Mouse (Mus musculus) layer of hippocampus, adult 9-10 months (tissue): ENCODE measurements around the gene Snupn.
"Not testable (repeated sequence)": the region's sequence is repeated elsewhere in the genome, so short reads cannot be mapped to it uniquely, and the experiment has no call there.

Source experiments
- DNase-seq: peaks from one replicate; pipeline ENCODE4 v3.0.0; 2022; ENCODE audit warnings: low spot score

Gene Snupn

DNA sequence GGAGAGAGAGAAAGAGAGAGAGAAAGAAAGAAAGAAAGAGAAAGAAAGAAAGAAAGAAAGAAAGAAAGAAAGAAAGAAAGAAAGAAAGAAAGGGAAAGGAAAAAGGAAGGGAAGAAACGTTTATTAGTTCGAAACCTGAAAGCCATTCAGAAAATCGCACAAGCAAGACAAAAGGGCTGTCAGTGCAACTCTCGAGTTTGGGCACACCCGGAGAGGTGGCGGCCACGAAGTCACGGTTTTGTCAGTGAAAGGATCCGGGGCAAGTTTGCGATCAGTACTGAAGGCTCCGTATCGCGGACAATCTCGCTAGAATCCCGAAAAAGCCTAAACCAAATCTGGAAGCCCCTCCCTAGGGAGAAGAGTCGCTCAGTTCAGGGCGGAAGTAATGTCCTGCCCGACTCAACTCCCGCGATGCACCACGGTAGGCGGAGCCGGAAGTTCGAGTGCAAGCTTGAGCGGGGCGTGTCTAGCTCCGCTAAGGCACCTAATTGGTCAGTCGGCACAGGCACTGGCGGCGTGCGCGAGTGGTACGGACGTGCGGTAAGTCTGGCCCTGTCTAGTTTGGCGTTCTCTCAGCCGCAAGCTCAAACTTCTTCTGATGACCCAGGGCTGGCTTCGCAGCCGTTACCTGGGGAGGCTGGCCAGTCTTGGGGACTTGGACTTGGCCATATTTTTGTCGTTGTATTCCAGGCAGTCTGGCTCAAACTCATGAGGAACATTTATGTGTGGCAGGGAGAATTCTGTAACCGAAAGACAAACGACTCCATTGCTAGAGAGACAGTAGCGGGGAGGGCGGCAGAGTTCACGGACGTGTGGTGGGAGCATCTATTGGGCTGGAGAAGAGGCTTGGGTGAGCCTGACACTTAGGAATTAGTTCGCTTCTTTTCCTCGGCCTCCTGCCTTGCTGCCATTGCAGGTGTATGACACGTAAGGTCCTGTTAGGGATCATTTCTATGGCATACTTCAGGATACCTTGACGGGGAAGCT lies at the start of gene Snupn:
Snupn (plus strand) TSS at position 465 of the 987 bp plus-strand sequence.
- peak; percentile 89 for DNase-seq

GRCm38 (mm10) chr9:56901187-56901586 lies 49.5 kb upstream of the Snupn start:
- no peak for DNase-seq

DNA sequence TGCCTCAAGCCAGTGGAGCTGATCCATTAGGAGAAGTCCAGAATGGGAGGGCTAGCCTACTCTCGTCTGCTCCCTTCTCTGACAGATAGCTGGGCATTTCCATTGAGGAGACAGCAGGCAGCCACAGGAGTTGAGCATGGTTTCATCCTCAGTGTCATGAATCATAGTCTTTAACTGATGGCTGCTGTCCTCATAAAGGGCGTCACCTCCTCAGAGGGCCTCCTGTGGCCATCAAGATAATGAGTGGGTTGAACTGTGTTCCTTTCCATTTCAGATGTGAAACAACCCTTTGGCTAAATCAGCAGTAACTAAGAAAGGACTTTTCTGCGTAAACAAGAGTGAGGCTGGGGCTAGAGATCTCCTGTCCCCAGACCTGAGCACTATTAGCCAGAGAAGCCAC lies 47.0 kb upstream of the Snupn start:
- DNase-seq: no peak

DNA sequence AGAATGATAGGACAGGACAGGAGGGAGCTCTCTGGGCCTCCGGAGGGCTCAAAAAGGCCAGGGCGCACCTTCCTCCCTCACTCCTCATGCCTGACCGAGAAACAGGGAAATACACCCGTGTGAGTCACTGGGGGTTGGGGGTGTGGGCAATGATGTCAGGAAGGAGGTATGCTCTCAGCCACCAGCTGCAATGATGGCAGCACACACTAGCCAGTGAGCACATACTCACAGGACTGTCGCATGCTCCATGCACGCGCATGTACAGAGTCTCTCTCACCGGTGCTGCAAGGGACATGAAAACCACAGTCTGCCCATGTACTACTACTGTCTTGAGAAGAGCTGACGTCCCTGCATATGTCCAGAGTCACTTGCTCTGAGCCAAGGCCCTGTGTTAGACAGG lies 43.1 kb upstream of the Snupn start:
- DNase-seq: no peak

GRCm38 (mm10) chr9:56909991-56910390 lies 40.7 kb upstream of the Snupn start:
- DNase-seq: not testable (repeated sequence)

GRCm38 (mm10) chr9:56911017-56911416 lies 39.7 kb upstream of the Snupn start:
- no peak for DNase-seq

GRCm38 (mm10) chr9:56913991-56914390 lies 36.7 kb upstream of the Snupn start:
- DNase-seq: no peak

- DNase-seq: no peak
These were observed 35.6 kb upstream of the Snupn start for GRCm38 (mm10) chr9:56915116-56915515.

DNA sequence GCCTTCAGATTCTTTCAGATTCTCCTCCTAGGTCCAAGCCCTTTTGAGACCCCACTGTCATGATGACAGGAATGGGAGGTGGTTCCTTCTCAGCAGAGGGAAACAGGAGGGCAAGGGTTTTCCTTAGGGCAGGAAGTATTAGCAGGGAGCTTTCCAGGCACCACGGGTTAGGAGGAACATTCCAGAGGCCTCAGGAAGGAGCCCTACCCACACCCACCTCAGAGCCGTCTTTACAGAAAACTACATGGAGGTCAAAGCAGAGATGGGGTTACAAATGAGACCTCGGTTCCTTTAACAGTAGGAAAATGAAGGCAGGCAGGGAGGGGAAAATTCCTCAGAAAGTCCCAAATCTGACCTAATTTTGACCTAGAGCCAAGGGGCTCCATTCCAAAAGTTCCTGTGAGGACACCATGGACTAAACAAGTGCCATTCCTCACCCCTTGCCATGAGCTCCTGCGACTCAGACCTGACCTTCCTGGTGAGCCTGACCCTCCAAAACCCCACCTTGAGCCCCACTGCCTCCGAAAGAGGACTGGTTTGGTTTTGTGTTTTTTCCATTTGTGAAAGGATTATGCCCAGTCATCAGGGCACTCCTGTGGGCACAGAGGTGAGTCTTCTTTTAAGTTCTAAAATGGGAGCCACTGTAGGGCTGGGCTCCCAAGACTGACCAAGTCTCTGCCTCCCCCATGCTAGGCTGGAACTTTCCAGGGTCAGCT lies 34.8 kb upstream of the Snupn start:
- no peak for DNase-seq

DNA sequence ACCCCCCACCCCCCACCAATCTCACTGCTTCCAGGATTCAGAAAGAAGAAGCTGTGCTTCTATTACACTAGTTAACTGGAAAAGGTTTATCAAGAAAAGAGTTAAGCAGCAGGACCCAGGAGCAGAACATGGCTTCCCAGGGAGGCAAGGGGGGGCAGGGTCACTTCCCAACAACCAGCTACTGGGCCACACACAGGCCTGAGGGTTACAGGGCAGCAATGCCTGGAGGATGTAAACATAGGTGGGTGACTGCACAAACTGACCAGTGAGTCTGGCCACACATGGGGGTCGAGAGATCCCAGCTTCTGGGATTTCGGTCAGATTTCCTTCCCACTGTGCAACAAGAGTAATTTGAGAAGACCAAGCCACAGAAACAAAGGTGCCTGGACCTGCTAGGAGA lies 33.5 kb upstream of the Snupn start:
- DNase-seq: no peak

DNA sequence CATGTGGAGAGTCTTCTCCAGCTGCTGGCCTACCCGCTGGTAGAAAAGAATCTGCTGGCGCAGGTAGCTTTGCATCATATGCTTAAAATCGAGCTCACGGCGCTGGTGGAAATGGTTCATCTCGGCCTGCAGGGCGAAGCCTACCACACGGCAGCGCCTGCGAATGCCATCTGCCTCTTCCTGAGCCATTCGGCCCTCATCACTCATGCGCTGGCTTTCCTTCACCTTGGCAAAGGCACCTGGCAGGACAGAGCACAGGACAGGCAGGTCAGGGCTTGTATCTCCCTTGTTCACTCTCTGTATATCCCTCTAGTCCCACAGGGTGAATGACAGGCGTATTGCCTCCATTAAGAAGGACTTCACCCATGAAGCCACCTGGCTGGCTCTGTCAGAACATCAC lies 32.2 kb upstream of the Snupn start:
- no peak for DNase-seq

GRCm38 (mm10) chr9:56922746-56923145 lies 27.9 kb upstream of the Snupn start:
- DNase-seq: no peak

DNA sequence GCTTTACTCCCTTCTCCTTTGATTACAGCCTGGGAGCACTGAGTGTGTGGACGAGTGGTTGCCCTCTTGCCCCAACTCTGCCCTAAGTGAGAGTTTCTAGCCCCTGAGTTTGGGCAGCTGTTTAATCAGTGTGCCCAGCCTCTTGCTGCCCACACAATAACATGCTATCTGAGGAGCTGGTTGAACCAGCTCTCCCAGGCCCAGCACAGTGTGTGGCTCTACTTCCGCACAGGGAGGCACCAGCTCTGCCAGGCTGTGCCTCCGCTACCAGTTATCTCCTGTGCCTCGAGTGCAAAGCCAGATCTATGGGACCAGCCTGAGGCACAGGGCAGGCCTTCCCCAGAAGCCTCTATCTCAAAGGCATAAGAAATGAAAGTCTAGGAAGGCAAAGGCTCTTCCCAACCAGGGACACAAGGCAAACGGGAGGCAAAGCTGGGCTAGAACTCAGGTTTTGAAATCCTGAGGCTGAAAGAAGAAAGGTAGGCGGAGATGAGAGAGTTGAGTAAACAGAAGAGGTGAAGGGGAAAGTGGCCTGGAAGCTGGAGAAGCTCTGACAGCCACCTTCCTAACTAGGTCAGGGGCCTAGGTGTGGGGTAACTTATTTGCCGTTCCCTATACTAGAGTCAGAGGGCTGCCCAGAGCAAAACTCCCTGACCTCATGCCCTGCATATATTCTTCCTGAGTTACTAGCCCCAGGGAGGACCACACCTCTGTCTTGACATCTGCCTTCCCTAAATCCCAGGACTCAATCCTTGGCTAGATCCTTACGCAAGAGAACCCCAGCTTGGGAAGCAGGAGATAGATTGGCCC lies 26.6 kb upstream of the Snupn start:
- no peak for DNase-seq

DNA sequence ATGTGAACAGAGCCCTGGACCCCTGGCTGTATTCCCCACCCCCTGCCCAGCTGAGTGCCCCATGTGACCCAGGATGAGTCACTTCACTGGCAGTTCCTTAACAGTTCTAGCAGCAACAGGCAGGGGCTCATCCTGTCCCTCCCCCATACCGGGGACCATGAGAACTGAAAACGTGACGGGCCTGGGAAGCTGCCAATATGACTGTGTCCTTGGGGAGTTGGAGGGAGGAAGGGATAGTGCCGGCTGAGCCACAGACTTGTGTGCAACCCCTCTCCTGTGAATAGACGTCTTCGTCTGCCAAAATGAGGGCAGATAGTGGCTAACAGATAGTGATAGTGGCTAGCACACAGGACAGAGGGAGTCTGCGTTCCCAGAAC lies 26.0 kb upstream of the Snupn start:
- no peak for DNase-seq

- DNase-seq: no peak
These were observed 25.2 kb upstream of the Snupn start for GRCm38 (mm10) chr9:56925291-56926024.

- DNase-seq: no peak
These were observed 24.7 kb upstream of the Snupn start for GRCm38 (mm10) chr9:56926025-56926360.

DNA sequence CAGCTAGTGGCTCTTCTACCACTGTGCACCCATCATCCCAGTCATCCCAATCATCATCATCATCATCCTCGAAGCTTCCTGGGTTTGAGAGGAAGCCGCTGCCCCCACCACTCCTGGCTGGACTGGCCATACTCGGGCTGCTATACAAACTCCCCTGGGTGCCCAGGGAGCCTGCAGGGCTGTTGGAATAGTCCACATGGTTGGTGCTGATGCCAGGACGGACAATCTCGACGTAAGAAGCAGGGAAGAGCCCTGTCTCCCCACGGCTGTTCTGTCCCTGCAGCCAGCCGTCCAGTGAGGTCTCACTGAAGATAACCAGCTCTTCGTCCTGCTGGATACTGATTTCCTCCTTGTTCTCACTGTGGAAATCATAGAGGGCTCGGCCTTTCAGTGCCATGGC lies 24.3 kb upstream of the Snupn start:
- DNase-seq: no peak

DNA sequence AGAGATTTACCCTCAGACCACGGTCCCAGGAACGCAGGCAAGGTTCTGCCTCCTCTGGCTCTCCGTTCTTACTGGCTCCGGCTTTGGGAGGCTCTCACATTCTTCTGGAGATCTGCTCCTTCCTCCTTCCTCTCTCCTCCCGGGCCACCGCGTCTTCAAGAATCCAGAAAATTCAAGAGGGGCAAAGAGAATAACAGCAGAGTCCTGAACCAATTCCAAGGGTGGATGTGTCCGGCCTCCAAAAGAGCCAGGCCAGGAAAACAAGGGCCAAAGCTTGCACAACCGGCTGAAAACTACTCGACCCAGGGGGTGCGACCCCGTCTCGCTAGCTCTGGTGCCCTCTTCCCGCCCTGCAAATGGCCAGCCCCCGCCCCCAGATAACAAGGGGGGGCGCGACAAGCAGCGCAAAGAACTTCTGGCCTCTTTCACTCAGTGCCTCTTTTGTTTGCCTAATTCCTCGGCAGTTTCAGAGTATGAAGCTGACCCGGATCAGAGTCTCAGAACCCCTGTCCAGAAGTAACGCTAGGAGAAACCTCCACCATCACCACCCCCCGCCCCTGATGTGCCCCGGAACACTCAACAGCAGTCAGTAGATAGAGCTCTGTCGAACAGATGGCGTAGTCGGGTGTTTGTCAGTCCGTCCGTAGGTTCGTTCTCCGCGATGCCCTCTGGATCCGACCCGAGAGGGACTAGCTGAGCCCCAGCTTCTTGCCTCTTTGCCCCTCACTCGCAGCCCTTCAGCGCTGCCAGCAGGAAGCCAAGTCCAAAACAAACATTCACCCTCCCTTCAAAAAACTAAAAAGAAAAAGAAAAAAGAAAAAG lies 23.3 kb upstream of the Snupn start:
- DNase-seq: no peak

DNA sequence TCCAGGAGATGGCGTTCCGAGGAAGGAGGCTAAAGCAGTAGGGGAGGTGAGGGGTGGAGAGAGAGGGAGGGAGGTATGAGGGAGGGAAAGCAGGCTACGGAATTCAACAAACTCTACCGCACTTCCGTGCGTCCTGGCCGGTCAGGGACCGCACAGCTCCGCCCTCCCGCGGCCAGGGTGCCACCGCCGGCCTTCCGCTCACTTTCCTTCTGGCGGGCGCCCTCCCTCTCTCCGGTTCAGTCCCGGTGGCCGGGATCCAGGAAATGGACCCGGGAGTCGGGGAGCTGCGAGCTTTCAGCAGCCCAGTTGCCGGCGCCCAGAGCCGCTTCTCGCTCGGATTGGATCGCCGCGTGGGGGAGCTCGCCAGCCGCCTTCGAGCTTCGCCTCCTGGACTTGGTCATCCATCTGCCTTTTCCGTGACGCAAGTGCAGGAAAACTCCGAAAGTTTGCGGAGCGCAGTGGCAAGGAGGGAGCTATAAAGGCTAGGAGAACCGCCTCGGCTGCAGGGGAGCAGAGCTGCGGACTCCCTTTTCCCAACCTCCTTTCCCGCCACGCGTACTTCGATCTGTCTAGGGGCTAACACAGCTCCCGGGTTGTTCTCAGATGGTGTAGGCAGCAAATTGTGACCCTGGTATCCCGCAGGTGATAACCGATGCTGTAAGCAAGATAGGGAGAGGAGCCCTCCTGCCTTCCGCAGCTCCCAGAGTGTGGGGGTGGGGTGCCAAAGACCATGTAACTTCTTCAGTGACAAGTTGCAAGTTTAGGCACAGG lies 22.5 kb upstream of the Snupn start, which contains the start of gene Snx33:
Snx33 (minus strand) TSS at position 331 of the 771 bp plus-strand sequence.
- peak; percentile 51 for DNase-seq

DNA sequence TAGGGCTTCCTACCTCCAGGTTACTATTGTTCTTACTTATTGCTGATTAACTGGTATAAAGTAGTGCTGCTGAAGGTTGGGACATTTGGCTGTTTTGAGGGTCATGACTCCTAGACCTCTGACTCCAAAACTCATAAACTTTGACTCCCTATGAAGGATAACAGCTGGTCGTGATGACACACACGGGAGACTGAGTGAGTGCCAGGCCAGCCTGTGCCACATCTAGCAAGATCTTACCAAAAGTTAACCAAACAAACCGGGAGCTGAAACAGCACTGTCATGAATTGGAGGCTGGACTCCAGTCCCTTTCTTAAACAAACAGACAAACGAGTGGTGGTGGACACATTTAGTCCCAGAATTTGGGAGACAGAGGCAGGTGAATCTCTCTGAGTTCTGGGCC lies 21.2 kb upstream of the Snupn start:
- DNase-seq: no peak
